Mouse (Mus musculus): Measurements from ENCODE around the gene Dohh.

Gene Dohh

GRCm38 (mm10) chr10:81431526-81432168 lies 47.4 kb downstream of the Dohh start:
- no peak for DNase-seq

GRCm38 (mm10) chr10:81432169-81432867 lies 48.1 kb downstream of the Dohh start:
- DNase-seq: no peak

- peak; percentile 91 for DNase-seq
These were observed 48.6 kb downstream of the Dohh start for GRCm38 (mm10) chr10:81432868-81433262.

GRCm38 (mm10) chr10:81433541-81434289 lies 49.5 kb downstream of the Dohh start:
- DNase-seq: peak; percentile 73

DNA sequence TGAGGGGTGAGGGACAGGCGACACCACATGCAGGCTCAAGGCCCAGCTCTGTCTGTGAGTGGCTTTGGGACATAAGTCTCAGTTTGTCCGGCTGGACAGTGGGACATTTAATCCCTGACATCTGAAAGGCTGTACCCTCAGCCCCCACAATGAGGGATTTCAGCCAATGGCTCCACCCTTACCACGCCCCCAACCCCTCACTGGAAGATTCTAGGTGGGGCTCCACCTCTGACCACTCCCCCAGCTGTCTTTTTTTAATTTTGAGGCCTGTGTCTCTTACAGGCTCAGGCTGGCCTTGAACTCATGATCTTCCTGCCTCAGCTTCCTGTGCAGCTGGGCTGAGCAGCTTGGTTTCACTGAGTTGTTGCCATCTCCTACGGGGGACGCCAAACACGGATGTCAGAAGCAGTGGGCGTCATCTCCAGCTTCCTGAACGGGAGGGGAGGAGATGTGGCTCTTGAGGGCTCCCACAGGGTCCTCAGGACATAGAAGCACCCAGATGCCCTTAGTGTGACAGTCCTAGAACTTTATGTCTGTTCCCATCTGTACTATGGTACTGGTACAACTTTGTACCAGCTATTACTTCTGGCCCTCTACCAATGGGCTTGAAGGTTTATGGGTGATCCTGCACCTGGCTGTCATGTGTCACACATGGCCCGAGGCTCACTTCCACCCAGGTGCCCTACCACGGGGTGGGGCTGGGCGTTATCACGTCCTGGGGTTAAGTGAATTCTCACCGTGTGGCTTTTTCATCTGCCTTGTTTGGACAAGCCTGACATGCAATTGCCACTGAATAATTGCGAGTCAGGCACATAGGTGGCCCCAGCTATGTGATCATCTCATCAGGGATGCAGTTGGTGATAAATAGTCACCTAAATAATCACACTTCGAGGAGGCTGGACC lies 50.4 kb downstream of the Dohh start:
- peak; percentile 41 for DNase-seq

GRCm38 (mm10) chr10:81435436-81435835 lies 51.2 kb downstream of the Dohh start:
- DNase-seq: no peak

All from thymus, postnatal 25 days (tissue).